Mouse (Mus musculus) gastrocnemius, postnatal 25 days (tissue): ENCODE measurements at regions not wholly inside any gene's neighbourhood (a gene's known extent, or its start where the extent isn't known, plus 50 kb on each side); places are given as distances from the start of the nearest gene placed in this dataset.

Experiments
- DNase-seq: peaks from one replicate; pipeline ENCODE4 v3.0.0; 2022

DNA sequence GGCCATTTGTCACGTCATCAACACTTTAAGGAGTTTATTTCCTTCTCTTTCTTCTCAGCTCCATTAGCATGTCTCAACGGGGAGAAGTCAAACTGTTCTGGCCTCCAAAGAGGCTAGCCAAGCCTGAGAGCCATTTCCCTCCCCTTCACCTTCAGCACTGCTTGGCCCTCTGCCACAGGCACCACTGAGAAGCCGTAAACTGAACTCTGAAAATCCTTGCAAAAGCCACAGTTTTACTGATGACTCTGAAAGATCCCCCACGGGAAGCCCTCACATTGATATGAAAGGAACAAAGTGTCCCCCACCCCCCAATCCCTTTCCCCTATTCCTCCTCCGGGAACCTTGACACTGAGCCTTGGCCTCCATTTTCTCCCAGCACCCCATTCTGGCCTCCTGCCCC lies 188.1 kb upstream of the Arid1b start:
- DNase-seq: no peak

DNA sequence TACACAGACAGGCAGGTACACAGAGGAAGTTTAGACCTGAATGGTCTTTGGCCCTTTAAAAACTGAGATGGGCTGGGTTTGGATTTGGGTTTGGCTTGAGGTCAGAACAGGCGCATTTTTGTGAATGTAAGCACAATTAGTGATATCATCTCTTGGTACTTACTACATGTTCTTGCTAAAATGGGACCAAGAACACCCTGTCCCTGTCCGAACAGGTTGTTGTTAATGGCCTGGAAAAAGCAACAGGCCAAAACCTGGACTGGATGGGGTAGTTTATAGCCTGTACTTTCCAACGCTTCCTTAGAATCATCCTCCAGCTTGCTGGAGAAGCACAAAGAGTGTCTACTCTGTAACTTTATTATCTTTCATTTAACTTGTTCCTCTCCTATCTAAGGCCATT lies 185.2 kb upstream of the Arid1b start:
- DNase-seq: peak; percentile 26

DNA sequence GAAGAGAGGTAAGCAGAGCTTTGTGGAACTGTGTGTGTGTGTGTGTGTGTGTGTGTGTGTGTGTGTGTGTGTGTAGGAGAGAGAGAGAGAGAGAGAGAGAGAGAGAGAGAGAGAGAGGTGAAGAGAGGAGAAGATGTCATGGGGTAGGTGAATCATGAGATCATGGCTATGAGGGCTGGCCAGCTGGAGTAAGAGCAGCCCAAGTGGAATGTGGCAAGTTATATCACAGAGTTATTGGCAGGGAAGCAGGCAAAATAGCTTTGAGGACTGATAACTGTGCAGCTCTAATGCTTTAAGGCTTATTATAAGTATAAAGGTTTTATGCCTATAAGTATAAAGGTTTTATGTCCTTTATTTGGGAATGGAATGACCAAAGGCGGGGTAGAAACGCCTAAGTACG lies 180.9 kb upstream of the Arid1b start:
- DNase-seq: no peak

DNA sequence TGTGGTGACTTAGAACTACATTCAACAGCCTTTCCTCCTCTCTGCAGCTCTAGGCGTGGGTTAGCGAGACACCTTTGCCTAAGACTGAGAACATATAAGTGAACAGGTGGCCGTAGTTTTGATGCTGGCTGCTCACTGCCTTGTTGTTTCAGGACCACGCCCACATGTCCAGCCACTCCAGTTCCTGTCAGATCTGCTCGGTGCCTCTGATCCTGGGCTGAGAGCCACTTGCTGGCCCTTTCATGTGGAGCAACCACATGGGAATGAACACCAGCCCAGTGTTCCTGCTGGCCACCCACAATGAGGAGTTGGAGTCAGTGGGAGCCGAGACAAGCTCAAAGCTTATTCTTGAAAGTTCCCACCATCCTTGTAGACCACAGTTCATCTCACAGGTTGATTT lies 180.5 kb upstream of the Arid1b start:
- no peak for DNase-seq

DNA sequence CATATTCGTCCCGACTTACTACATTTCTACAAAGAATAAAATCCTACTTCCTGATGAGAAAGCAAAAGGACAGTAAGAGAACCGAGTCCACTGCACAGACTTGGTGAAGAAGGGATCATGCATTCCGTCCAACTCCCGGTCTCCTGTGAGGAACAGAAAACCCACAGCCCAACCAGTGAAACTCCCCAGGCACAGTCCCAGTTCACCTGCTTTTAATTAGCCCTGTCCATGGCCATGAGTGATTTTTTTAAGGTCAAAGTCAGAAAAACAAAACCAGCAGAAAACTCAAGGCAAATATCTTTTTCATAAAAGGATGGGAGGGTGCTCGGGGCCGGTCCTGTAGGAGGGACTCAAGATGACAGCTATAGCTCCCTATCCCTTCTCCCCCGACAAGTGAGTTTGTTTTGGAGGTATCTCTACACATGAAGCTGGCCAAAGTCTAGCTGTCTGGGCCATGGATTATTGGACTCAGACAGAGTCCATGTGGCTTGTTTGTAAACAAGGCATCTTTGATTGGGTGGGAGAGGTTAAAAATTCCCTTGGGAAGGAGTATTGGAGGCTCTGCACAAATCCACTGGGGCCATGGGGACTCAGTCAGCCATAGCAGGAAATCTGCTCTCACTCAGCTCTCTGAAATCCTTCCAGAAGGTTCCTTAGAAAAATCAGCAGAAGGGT lies 168.8 kb upstream of the Arid1b start:
- DNase-seq: no peak

DNA sequence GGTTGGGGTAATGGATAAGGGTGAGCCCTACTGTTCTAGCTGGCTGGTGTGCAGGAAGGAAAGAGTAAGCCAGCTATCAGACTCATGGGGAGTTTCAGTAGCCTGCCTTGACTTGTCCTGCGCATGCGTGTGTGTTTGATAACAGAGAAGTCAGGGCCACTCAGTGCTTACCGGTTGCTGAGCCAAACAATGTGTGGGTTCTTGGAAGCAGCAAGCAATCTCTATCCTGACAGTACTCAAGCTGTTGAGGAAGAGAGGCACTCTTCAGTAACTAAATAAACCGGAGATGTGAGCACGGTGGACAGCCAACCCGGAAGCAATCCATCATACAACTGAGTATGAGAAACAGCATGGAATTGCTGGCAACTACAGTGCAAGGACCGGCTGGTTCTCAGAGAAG lies 160.1 kb upstream of the Arid1b start:
- no peak for DNase-seq

DNA sequence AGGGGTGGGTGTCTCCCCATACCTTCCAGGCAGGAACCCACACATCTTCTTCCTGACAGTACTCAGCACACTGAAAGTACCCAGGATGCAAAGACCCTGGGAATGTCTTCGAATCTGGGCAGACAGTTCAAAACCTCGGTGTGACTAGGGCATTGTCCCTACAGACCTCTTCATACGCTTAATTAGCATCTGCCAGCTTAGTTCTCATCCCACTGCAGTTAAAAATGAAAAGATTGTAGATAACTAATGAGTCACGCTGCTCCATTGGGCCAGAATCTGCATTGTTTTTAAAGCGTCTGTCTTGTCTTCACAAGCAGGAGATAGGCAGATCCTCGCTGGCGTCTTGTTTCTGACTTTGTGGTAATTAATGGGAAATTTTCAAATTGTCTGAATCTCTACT lies 159.6 kb upstream of the Arid1b start:
- no peak for DNase-seq

DNA sequence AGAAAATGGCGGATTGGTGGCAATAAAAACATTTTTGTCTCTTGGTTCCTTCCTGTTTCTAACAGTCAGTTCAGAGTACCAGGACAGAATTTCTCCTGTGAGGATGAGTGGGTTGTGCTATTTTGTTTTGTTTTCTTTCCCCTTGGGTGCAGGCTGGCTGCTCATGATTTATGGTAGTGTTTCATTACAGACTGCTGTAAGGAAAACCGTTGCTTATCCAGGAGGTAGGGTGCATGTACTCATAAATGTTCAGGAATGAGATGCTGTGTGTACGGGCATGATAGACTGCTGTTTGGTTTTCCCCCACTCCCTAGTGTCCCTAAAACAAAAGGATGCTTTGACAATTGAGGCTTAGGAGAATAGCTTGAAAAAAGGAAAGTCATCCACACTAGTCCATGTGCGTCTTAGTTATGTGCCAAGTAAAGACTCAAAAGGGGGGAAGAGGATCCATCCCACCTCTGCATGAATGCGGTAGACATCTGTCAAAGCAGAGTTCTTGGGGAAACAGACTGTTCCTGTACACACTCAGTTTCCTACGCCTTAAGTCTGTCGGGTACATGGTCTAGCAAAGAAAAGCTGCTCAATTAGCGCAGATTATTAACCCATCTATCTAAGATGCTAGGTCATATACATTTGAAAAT lies 158.9 kb upstream of the Arid1b start:
- no peak for DNase-seq

DNA sequence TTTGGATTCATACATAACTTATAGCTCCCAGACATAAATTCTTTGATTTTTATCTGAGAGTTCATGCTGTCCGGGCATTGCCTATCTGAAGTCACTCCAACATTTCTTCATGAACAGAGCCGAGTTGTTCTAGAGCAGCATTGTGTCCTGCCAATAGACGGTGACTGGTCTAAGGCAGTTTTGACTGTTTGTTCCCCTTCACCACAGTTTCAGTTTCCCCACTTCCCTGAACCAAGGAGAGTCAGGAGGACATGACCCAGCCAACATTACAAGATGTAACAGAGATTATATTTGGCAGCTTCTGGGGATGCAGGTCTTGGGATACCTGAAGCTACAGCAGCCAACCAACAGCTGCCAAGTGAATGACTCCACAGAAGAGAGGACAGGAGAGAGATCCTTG lies 154.0 kb upstream of the Arid1b start:
- DNase-seq: no peak

DNA sequence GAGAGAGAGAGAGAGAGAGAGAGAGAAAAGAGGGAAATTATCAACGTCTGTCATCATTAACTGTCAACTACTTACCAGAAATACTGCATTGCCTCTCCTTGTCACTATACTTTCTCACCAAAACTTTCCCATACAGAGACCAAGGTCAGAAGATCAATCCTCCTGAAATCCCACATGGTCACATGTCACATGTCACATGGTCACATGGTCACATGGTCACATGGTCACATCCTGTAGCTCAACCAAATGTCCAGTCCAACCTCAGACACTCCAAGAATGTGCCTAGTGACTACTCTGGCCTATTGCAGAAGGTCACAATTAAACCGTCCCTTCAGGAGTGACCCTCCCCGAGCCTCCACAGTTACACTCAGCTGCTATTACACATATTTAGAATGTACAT lies 135.8 kb upstream of the Arid1b start:
- no peak for DNase-seq

DNA sequence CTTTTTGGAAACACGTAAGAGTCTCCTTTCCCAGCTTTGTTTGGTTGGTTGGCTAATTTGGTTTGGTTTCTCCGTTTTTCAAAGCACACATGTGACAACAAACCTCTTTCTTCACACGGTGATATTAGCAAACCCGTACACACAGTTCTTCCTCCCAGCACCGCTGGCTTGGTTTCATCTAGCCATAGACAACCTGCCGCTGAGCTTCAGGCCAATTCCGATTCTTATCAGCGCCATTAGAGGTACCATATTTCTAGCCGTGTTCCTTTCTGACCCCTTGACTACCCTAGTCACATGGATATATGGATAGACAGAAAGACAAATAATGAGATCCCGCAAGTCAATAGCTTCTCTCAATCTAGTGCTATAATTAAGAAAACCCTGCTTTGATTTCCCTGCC lies 129.2 kb upstream of the Arid1b start:
- DNase-seq: no peak

DNA sequence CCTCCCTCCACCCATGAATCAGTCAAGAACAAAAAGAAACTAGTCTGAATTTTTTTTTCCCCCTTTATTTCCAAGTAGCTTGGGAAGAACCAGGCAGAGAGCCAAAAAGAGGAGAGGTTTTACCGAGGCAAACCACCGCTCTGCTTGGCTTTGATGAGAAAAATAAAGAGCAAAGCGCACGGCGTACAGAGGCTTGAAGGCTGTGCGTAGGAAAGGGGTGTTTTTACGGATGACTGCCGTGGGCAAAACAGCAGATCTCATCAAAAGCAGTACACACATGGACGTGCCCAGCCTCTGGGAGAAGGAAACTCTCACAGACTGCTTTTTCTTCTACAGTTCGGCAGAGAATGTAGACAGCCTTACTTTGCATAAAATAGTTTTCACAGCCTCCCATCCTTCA lies 128.5 kb upstream of the Arid1b start:
- no peak for DNase-seq

DNA sequence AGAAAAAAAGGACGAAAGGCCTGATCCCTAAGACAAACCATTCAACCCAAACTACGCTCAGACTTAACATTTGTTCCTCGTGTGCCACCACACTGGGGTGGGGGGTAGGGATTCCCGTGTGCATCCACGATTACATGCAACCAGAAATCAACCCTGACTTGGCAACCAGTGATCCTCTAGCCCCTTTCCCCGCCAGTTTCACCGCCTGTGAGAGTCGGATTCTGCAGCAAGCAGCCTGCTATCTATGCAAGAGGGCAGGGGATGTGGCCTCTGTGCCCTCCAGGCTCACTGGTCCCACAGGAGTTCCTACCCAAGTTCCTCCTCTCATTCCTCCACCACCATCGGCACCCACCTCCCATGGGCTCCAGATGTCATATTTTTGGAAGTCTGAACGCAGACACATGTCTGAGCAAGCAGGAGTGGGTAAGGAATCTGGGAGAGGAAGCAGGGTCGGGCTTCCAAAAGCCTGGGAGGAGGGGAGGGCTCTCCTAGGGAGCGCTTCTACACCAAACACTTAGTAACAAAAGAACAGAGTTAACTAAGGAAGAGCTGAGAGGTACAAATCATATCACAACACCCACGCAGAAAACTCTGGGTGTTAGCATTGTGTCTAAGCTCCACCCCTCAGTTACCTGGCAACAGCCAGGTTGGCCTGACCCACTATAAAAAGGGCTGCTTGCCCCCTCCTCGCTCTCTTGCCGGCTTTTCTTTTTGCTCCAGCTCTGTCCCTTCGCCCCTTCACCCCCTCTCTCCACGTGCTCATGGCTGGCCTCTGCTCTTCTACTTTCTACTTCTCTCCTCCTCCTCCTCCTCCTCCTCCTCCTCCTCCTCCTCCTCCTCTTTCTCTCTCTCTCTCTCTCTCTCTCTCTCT lies 127.9 kb upstream of the Arid1b start:
- no peak for DNase-seq

DNA sequence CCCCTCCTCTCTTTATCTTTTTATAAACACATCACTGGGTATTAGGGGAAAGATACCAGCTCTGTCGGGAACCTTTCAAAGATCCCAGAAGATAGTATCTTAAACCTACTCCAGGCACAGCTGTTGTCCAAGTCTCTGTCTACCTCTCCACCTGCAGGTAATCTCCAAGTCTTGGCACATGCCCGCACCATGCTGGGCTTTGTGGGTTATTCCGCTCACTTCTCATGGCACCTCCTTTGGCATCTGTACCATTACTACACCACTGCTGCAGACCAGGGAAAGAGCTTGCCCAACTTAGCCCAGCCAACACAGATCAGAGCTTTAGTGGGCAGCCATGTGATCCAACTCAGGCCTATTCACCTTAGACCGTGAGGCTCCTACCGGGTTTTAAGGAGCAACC lies 127.0 kb upstream of the Arid1b start:
- no peak for DNase-seq

DNA sequence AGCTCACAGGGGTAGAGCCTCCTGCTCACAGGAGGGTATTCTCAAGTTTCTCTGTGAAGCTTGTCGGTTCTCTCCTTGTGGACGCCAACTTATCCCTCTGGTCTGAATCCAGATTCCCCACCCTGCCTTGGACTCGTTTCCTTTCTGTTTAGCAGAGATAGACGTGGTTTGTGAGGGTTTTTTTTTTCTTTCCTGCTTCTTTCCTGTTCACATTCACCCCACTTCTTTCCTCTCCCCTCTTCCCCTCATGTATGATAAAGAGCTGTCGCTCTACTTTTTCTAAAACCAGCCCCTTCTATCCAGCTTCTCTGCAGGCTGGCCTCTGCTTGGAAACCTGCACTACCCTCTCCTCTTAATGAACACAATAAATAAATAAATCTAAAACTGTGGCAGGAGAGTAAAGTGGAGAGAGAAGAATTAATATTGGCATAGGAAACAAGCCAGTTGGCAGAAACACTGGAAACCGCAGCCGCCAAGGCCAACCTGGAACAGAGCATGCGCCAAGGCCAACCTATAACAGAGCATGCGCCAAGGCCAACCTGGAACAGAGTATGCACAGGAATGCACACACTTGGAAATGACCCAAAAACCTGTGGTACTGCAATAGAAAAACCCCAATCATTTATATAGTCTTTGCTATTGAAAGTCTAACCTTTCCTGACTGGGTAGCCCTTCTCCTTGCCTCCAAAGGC lies 126.2 kb upstream of the Arid1b start:
- DNase-seq: peak; percentile 23

DNA sequence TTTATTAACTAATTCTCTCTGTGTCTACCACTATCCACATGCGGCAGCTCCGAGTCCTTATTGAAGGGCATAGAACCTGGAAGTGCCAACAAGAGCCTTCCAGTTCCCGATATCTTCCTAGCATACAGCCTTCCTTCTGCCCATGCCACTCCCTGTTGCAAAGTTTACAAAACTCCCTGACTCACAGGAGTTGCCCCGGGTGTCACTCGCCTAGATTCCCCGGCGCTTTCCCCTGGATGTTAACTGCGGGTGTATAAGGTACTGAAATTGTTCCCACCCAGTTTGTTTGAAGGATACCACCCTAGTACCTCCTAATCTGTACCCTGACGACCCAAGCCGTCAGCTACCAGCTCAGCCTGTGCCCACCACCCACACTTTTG lies 125.7 kb upstream of the Arid1b start:
- no peak for DNase-seq

DNA sequence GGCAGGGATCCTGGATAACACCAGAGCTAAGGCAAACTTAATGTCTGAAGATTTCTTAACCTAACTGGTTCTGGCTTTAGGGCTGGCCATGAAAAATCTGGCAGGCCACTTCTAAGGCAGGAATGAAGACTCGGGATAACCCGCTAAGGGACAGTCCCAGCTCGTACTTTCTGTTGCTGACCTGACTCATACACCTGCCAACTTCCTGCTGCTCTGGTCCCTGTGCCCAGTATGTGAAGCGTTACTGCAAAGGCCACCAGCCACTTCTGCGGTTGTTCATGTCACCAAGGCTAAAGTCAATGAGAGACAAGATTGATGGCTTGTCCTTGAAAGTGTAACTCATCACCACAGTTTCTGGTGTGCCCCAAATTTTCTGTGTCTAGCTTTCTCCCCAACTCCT lies 125.3 kb upstream of the Arid1b start:
- peak; percentile 23 for DNase-seq

DNA sequence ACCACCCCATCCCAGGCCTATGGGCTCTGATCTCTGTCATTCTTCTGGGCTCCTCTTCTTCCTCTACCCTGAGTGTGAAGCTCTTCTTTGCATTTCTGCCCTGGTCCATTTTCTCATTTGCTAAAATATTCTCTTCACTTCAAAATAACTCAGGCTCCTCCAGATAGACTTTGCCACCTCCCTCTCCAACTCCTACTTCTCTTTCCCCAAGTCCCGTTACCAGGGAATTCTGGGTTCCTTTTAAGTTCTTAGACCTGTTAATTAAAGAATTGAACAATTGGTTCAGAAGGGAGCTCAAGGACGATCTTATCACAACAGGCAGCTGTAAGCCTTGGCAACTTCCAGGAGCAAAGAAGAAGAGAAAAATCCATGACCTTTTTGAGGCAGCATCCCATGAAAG lies 122.9 kb upstream of the Arid1b start:
- no peak for DNase-seq

DNA sequence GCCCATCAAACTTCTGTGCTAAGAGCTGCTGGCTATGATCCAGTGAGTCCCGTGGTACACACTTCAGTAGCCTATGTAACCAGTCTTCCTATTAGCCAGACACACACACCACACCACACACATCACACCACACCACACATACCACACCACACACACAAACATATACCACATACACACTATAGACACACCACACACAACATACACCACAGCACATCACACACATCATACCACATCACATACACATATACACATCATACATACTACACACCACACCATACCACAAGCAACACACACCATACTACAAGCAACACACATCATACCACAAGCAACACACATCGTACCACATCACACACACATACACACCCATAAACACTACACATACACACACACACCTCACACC lies 119.7 kb upstream of the Arid1b start:
- no peak for DNase-seq

DNA sequence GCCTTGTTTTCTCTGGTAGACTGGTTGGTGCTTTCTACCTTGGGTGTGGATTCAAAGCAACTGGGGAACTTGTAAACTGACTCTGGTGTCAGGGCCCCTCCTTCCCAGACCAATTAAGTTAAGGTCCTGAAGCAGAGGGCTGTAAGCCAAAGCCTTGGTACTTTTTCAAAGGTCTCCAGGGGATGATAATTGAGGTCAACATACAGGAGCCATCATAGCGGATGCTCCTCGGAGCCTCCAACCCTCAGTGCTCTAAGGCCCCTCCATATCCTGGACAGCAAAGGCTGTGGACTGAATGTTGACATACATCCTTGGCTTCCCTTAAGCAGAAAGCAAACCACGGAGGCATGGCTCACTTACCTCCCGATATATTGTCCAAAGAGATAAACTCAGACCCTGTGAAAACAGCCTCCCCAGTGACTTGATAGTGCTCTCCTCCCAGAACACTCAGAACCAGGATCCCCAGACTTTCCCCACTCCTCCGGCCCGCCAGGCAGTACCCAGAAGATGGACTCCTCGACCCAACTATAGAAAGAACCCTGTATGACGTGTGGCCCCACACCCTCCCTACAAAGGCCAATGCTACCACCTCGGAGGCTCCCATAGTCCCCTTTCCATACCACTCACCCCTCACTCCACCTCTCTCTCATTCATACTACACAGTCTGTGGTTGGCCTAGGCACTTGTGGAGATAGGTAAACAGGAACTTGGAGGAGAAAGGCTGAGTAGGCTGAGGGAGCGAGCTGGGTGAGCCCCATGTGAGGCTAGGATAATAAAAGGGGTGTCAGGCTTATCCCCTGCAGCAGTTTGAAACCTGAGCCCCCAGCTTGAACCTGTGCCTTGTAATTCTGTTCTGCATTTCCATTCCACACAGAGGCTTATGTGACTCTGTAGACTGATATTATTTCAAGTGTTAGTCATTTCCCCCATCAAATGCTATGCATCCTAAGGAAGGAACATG lies 118.8 kb upstream of the Arid1b start:
- no peak for DNase-seq

DNA sequence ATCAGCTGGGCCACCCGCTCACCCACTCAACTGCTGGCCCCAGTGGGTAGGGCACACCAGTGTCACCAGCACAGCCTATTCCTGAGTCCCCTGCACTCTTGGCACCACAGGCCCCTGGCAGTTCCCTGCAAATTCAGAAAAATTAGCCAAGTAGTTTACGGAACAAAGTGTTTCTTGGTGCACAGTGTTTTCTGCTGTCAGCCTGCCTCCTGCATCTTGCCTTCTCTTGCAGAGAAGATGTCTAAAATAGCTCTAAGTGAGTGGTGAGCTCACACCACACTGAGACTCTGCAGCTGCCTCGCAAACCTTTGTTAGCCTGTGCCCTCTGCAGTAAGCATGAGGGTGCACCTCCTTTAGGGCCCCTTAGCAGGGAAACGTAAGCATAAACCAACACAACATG lies 117.7 kb upstream of the Arid1b start:
- DNase-seq: no peak

DNA sequence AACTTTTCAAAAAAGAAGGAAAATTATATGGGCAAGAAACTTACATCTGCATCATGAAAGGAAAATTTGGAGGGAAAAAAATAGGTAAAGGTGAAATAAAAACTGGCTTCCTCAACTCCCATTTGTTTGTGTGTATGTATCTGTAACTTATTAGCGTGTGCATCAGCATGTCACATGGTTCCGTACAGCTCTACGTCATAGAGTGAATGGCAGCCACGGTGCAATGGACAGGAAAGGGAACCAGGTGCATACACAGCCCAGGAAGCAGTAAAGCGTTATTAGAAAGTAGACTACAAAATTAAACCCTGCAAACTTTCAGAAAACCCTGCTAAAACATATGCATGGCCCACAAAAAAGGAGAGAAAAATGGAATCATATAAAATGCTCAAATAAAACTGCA lies 112.7 kb upstream of the Arid1b start:
- no peak for DNase-seq
